Mouse (Mus musculus) spleen, adult 2 months (tissue): ENCODE results near the gene Ntn5.

Experiments used
- CTCF ChIP-seq: fragments of 200-500 bp; IDR thresholded peaks from 2 replicates; pipeline ENCODE4 v1.5.1; 2011; ENCODE audit warnings: mild to moderate bottlenecking, inconsistent platforms; ENCODE audit not compliant: insufficient read depth, insufficient read length, insufficient replicate concordance; ENCODE audit errors: extremely low read depth
- POLR2A ChIP-seq: fragments of 200-500 bp; IDR thresholded peaks from 2 replicates; pipeline ENCODE4 v1.6.1; 2011; ENCODE audit warnings: low read depth, low read length, inconsistent platforms

- no peak for TF ChIP-seq CTCF
- TF ChIP-seq POLR2A: no peak
Observed at GRCm38 (mm10) chr7:45727625-45728024, 43.8 kb downstream of the Ntn5 start.
